Mouse (Mus musculus): ENCODE results near the gene Gm49337.
A peak's percentile ranks its signal among the peaks of the same experiment; 100 is the strongest.
"Not testable (repeated sequence)": the region's sequence is repeated elsewhere in the genome, so short reads cannot be mapped to it uniquely, and the experiment has no call there.

Gene Gm49337

DNA sequence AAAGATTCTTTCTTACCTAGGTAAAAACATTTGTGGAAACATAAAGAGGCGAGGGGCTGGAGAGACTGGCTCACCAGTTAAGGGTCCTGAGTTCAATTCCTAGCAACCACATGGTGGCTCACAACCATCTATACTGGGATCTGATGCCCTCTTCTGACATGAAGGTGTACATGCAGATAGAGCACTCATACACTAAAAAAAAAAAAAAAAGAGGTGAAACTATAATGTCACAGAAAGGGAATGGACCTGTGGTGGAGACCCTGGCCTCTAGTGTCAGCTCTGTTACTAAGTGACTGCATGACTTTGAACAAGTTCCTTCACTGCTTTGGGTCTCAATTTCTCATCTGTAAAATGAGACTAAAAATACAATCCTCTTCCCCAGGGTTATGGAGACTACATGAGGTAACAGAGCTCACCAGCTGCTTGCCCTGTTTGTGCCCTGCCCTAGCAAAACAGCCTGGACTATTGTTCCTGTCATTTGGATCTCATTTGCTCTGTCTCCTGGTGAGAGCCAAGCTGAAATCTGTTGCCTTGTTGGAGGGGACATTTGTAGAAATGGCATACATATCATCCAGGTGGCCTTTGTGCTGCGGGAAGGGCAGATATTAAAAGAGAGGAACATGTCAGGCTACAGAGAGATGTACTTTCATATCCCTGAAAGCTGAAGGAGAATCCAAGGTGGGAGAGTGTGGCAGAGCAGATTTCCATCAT, 42.9 kb downstream of the Gm49337 start:
- DNase-seq: no peak

DNA sequence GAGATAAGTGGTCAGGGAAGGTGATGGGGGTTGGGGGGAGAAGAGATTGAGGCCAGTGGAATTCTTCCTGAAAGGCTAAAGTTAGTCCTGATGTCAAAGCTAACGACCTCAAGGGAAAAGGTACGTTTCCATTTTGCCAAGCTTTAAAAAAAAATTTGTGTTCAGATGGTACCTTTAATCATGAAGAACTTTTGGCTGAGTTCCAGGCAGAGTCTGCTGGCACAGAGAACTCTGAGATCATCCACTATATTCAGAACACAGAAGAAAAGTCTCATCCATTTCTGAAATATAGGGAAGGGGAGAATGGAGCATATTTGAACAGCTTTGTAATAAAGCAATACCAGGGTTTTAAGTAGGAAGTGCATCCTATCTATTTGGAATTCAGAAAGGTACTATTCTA, 43.9 kb downstream of the Gm49337 start:
- DNase-seq: no peak

DNA sequence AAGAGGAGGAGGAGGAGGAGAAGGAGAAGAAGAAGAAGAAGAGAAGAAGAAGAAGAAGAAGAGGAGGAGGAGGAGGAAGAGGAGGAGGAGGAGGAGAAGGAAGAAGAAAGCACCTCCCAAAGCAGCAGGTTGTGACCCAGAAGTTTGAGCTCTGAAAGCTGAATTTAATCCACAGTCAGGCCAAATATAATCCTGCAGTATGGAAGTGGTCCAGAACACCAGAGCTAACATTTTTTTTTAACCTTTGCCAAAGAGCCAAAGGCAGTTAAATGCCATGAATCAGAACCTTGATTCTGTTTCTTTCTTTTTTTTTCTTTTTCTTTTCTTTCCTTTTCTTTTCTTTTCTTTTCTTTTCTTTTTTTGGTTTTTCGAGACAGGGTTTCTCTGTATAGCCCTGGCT, 44.5 kb downstream of the Gm49337 start:
- not testable (repeated sequence) for DNase-seq

GRCm38 (mm10) chr4:116219056-116219455, 45.9 kb downstream of the Gm49337 start:
- DNase-seq: no peak

DNA sequence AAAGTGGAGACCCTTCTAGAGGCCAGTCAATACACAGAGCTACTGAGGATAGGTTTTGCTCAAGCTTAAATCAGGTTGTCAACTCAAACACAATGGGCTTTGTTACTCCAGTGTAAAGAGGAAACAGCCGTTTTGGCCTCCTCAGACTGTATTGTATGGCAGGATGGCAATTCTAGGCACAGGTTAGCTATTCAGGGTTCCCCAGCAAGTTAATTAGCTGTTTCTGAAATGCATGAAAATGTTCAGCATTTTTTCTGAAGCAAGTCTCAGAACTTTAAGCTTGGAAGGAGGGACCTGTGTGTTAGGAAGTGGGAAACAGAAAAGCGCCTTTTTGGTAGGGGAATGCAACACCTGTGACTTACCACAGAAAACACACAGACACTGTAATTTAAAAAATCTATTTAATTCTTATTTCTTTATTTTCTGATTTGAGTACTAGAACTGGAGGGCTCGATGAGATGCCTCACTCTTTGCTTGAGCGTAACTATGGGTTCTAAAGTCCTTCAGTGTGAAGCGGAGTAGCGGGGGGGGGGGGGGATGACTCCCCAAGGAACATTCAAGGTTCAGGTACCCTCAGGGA, 47.0 kb downstream of the Gm49337 start:
- peak; percentile 10 for DNase-seq

DNA sequence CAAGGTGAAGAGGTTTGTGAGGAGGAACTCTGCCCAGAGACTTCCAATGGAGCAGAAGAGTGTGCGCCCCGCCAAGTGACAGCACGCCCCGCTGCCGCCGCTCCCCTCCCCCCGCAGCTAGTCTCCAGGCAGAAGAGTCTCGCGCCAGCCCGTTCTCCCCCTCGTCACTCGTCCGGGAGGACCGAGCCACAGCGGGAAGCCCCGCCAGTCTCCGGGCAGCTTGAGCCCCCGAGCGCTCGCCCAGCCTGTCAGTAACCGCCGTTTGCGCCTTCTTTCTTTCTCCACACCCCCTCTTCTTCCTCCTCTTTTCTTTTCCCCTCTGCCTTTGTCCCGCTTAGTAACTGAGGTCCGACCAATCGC, 47.6 kb downstream of the Gm49337 start:
- peak; percentile 85 for DNase-seq

DNA sequence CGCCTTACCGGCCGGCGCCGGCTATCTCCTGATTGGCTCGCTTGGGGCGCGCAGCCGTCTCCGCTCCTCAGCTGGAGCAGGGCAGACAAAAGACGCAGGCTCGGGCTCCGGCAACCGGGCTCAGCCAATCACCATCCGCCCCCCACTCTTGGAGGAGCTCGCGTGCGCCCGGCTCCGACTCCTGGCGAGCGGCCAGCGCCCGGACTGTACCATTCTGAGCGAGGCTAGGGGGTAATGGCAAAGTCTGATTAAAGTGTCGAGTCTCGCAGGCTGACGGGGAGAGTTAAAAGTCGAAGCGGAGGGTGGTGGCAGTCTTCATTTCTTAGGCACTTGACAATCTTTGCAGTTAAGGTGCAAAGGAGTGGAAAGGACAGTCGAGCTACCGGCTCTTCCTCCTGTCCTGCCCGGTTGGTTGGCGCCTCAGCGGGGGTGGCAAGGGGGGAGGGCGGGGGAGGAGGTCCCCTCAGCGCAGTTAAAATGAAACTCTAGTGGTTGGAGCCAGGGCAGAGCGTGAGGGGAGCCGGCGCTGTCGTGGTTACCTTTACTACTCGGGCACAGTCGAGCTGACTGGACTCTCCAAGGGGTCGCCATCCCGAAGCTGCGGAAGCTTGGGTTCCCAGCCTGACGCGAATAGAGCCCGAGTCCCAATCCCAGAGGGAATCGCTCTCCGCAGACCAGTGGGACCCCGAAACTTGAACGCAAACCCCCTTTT, 48.1 kb downstream of the Gm49337 start, which contains the start of gene Pik3r3:
Pik3r3 (plus strand) TSS at position 479 of the 712 bp plus-strand sequence.
- DNase-seq: peak; percentile 96

GRCm38 (mm10) chr4:116221996-116222842, 49.0 kb downstream of the Gm49337 start:
- DNase-seq: peak; percentile 37

GRCm38 (mm10) chr4:116222843-116223119, 49.6 kb downstream of the Gm49337 start:
- no peak for DNase-seq

GRCm38 (mm10) chr4:116243377-116243776, 70.2 kb downstream of the Gm49337 start:
- DNase-seq: no peak

DNA sequence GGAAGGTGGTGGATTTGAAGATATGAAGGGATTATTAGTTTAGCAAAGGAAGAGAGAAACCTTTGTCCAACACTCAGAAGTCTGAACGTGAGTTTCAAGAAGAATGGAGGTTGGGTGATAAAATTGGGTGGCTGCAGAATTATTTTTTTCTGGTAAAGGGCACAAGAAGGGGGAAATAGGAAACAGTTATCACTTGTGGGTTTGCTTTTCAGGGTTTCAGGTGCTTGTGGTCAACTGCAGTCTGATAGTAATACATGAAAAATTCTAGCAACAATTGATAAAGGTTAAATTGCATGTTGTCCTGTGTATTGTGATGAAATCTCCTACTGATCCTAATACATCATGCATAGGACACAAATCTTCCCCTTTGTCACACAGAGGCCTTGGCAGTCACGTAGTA, 71.1 kb downstream of the Gm49337 start:
- DNase-seq: no peak

- peak; percentile 85 for DNase-seq
These were observed 72.7 kb downstream of the Gm49337 start for GRCm38 (mm10) chr4:116245926-116246325.

DNA sequence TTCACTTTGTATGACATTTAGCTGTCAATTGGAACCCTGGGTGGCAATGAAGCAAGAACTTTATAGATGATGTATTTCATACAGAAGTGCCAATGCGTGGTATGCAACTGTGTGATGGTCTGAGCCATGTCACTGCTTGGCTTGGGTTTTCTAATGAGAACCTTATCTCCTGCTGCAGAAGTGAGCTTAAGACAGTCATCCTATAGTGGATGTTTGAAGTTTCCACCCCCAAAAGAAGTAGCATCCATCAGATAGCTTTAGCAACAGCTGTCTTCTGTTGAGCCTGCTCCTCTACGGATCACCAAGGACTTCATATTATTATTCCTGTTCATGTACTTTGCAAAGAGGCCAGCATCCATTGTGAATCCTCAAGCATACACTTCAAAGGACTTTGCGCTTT, 76.8 kb downstream of the Gm49337 start:
- DNase-seq: no peak

DNA sequence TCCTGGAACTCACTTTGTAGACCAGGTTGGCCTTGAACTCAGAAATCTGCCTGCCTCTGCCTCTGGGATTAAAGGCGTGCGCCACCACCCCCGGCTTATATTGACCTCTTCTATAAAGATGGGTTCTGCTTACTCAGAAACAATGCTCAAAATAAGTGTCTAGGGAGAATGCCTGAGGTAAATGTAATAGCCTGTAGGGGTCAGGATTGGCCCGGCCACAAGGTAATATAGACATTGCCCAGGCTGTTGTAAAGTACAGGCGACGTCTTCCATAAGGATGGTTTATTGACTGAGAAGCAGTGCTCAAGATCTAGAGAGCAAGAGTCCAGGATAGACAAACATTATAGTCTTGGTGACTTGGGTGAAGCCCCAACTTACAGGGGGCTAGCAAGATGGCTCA, 95.0 kb downstream of the Gm49337 start:
- DNase-seq: no peak

DNA sequence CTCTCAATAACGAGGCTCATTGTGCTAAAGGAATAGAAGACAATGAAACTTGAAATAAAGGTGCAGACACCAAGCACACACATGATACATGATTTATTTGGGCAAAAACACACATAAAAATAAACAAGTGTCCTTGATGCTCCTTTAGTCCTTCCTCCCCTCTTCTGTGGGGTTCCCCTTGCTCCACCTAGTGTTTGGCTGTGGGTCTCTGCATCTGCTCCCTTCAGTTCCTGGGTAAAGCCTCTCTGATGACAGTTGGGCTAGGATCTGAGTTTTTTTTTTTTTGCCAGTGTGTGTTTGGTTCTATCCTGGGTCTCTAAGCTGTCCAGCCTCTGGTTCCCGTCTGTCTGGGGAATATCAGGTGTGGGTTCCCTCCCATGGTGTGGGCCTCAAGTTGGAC, 109.0 kb downstream of the Gm49337 start:
- peak; percentile 28 for DNase-seq

GRCm38 (mm10) chr4:116291561-116291960, 118.4 kb downstream of the Gm49337 start:
- DNase-seq: no peak

DNA sequence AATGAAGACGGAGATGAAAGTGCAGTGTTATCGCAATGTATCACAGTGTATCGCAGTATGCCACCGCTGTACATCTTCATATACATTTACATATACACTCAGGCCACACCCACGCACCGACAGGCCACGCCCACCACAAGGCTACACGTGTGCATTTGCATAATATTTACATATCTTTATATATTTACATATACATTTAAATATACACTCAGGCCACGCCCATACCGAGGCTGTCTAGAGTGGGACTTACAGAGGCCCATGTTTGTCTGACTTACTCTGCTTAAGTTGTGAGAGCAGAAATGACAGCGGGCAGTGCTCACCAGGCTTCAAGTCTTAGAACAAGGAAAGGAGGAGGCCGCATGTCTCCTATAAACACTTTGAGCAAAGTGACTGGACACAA, 120.1 kb downstream of the Gm49337 start:
- DNase-seq: peak; percentile 45

DNA sequence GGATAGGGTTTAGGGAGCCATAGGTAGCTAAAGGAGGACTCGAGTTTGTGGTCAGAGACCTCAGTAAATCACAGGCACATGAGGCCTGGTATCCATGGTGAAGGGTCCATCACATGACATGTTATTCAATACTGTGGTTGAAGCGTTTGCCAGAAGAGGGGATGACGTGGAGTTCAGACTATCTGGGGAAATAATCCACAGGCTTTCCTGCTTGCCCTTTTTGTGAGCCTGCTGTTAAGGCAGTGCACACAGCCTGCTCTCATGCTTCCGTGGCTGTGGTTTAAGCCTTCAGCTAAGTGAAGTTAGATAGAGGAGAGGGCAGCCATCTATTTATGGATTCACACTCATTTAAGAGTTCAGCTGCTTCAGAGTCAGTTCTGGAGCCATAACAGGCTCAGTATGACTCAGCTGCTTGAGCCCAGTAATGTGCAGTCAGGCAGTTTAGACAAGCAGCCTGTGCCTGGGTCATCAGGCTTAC, 127.7 kb downstream of the Gm49337 start:
- DNase-seq: no peak

GRCm38 (mm10) chr4:116304551-116304950, 131.4 kb downstream of the Gm49337 start:
- no peak for DNase-seq

DNA sequence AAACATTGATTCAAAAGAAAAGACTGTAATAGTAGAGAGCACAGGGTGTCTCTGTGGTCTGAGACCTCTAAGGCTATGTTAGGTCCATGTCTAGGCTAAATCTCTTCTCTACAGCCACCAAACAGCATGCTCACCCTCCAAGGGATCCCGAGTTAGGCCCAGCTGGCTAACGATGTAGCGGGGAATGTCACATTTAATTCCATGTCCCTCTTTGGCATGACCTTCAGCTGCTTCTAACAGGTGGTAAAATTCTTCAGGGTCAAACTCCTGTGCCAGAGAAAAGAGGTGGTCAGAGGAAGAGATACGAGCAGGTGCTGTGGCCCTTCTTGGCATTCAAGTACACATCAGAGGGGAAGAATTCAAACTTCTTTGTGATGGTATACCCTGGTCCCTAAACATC, 144.4 kb downstream of the Gm49337 start:
- no peak for DNase-seq

DNA sequence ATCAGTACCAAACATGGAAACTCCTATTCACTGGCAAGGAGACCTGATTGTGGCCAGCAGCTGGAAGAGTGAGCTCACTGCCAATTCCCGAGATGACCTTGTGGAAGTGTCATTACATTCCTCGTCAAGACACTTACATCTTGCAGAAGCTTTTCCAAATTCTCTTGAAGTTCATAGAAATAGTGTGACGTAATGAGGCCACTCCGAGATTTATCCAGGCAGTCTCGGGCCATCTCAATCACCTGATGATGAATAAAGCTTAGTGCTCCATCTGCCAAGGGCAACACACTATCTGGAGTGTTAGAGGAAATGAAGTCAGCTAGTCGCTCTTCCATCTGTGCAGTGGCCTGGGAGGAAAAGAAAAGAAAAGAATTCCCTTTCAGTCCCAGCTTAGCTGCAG, 148.9 kb downstream of the Gm49337 start:
- DNase-seq: no peak

DNA sequence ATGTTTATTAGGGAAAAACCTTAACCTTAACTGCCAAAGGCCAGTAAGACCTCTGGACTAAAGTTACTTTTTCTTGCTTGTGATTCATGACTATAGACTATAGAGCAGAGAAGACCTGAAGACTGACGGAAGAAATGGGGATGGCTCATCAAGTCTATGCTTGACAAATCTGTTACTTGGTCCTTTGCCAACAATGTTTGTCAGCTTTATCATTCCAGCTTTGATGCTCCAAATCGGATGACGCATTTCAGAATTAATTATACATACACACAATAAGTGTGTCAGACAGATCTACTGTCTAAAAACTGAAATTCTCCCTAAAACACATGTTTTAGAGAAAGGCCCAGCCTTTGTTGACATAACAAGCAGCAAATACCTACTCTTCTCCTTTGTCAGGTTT, 156.1 kb downstream of the Gm49337 start:
- no peak for DNase-seq

- DNase-seq: no peak
These were observed 163.1 kb downstream of the Gm49337 start for GRCm38 (mm10) chr4:116336294-116336693.

Data from thymus, postnatal 4 days (tissue).